Comparison of ENCODE assay signal across 8 mouse cellular contexts in the genomic region with DNA sequence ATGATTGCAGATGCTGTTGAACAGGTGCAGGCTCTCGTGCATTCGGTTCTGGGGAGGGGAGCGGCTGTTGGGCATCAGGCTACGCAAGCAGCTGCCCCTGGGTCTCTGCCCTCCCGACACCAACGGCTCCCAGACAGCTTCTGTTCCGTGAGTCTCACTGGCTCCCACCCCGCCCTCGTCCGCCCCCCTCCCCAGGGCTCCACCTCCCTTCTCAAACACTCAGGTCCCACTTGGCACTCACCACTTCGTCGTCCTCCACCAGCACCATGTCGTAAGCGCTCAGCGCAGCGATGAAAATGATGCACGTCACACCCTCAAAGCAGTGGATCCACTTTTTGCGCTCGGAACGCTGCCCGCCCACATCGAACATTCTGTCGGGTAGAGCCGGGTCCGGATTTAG. TPM values are rescaled to one million over a fixed set of nuclear protein-coding genes. Genes with fewer than 3 reads are reported as not detected.
DNase-seq lines count a peak whose midpoint lies in the region; ATAC-seq lines count a peak whose summit lies in the region.

No protein-coding gene starts in this region.

- DNase-seq in kidney, postnatal 10 days = no peak
- no peak for DNase-seq in urinary bladder, postnatal 10 days (ENCODE audit: low spot score)
- DNase-seq in cerebellum, postnatal 10 days = no peak
- no peak for DNase-seq in urinary bladder, postnatal 25 days (ENCODE audit: low spot score)

- 0 out of 2 replicates have a peak, but pooled peaks have one; percentile 5 for ATAC-seq in kidney, embryonic 14.5 days (ENCODE audit: low FRiP score, low TSS enrichment)
- peak; percentile 31; the same call in 1 of the 2 replicates for ATAC-seq in hindbrain, embryonic 15.5 days (ENCODE audit: low FRiP score, low read depth)
- ATAC-seq in midbrain, embryonic 12.5 days (ENCODE audit: low FRiP score, low read depth) = peak; percentile 42

- no peak overlapping the region for H3K27ac ChIP-seq in kidney, embryonic 14.5 days (ENCODE audit: low read depth, low read length)
- H3K27ac ChIP-seq in brown adipose tissue, adult 24 weeks (replicated peaks; ENCODE audit: low read depth, low read length) = no peak overlapping the region
- no peak overlapping the region for H3K27ac ChIP-seq in hindbrain, embryonic 15.5 days (replicated peaks)
- no peak overlapping the region for H3K27ac ChIP-seq in midbrain, embryonic 12.5 days (replicated peaks)

- WGBS in kidney, embryonic 14.5 days = 2% methylated on average over 24 of the region's 25 CpGs
- WGBS in hindbrain, embryonic 15.5 days = 1% methylated on average over 25 of the region's 25 CpGs
- 2% methylated on average over 25 of the region's 25 CpGs for WGBS in midbrain, embryonic 12.5 days

- H3K4me1 ChIP-seq in kidney, embryonic 14.5 days (ENCODE audit: control insufficient read depth, insufficient read depth, low read length) = peaks cover 11% of the 10 kb centered on the region; the same call in 1 of the 2 replicates
- H3K4me1 ChIP-seq in brown adipose tissue, adult 24 weeks (ENCODE audit: control insufficient read depth, insufficient read depth, insufficient read length, low read length) = 0 out of 2 replicates have a peak, but pooled peaks cover 2% of the 10 kb centered on the region
- H3K4me1 ChIP-seq in hindbrain, embryonic 15.5 days (replicated peaks) = peaks cover 23% of the 10 kb centered on the region
- H3K4me1 ChIP-seq in midbrain, embryonic 12.5 days = peaks cover 17% of the 10 kb centered on the region

- peaks cover 24% of the 10 kb centered on the region for H3K27me3 ChIP-seq in kidney, embryonic 14.5 days (ENCODE audit: control insufficient read depth, insufficient read depth, low read length)
- H3K27me3 ChIP-seq in hindbrain, embryonic 15.5 days = peaks cover 27% of the 10 kb centered on the region
- H3K27me3 ChIP-seq in midbrain, embryonic 12.5 days = peaks cover 44% of the 10 kb centered on the region

- H3K36me3 ChIP-seq in kidney, embryonic 14.5 days (ENCODE audit: control insufficient read depth, insufficient read depth, low read length) = no peaks in the 10 kb centered on the region
- no peaks in the 10 kb centered on the region for H3K36me3 ChIP-seq in hindbrain, embryonic 15.5 days
- no peaks in the 10 kb centered on the region for H3K36me3 ChIP-seq in midbrain, embryonic 12.5 days

- peak overlapping the region; percentile 40; the same call in 1 of the 2 replicates for H3K9ac ChIP-seq in kidney, embryonic 14.5 days (ENCODE audit: low read depth, low read length)
- peak overlapping the region; percentile 35 for H3K9ac ChIP-seq in hindbrain, embryonic 15.5 days
- peak overlapping the region; percentile 25 for H3K9ac ChIP-seq in midbrain, embryonic 12.5 days (replicated peaks)

- peak overlapping the region; percentile 54 for H3K4me2 ChIP-seq in kidney, embryonic 14.5 days (replicated peaks; ENCODE audit: low read depth, low read length)
- H3K4me2 ChIP-seq in hindbrain, embryonic 15.5 days = peak overlapping the region; percentile 70
- peak overlapping the region; percentile 59 for H3K4me2 ChIP-seq in midbrain, embryonic 12.5 days (replicated peaks)

- peak overlapping the region; percentile 26 for H3K4me3 ChIP-seq in kidney, embryonic 14.5 days (ENCODE audit: low read length)
- H3K4me3 ChIP-seq in brown adipose tissue, adult 24 weeks (ENCODE audit: insufficient read depth, low read depth, low read length) = peak overlapping the region; percentile 35
- peak overlapping the region; percentile 36 for H3K4me3 ChIP-seq in hindbrain, embryonic 15.5 days
- peak overlapping the region; percentile 36 for H3K4me3 ChIP-seq in midbrain, embryonic 12.5 days

- H3K9me3 ChIP-seq in kidney, embryonic 14.5 days (ENCODE audit: control insufficient read depth, low read length) = no peaks in the 10 kb centered on the region
- no peaks in the 10 kb centered on the region for H3K9me3 ChIP-seq in hindbrain, embryonic 15.5 days
- no peaks in the 10 kb centered on the region for H3K9me3 ChIP-seq in midbrain, embryonic 12.5 days

RNA-seq across cellular contexts. Expression of gene Gnat1, which starts 3.2 kb away (rescaled TPM):
- 4.7 and 5.3 TPM in 2 replicates for polyA plus RNA-seq in kidney, embryonic 14.5 days (2014; fragmentation: Nextera tagmentation; extraction: Ambion mirVana)
- not detected in 2 replicates for polyA plus RNA-seq in brown adipose tissue, adult 24 weeks (2012; ENCODE audit: insufficient read depth, insufficient read length, missing spikeins)
- 2.0 and 3.6 TPM in 2 replicates for polyA plus RNA-seq in hindbrain, embryonic 15.5 days (2015; fragmentation: Nextera tagmentation; extraction: Ambion mirVana)
- polyA plus RNA-seq in midbrain, embryonic 12.5 days (2016; fragmentation: Nextera tagmentation; extraction: Ambion mirVana) = 1.9 and 2.7 TPM in 2 replicates

RNA-seq across cellular contexts. Expression of gene Slc38a3, which starts 7.0 kb away (rescaled TPM):
- 4.8 and 6.5 TPM in 2 replicates for polyA plus RNA-seq in kidney, embryonic 14.5 days (2014; fragmentation: Nextera tagmentation; extraction: Ambion mirVana)
- 0.83 and 3.3 TPM in 2 replicates for polyA plus RNA-seq in brown adipose tissue, adult 24 weeks (2012; ENCODE audit: insufficient read depth, insufficient read length, missing spikeins)
- 41.4 and 43.3 TPM in 2 replicates for polyA plus RNA-seq in hindbrain, embryonic 15.5 days (2015; fragmentation: Nextera tagmentation; extraction: Ambion mirVana)
- polyA plus RNA-seq in midbrain, embryonic 12.5 days (2016; fragmentation: Nextera tagmentation; extraction: Ambion mirVana) = 13.9 and 14.8 TPM in 2 replicates

RNA-seq across cellular contexts. Expression of gene Sema3f, which starts 34.0 kb away (rescaled TPM):
- polyA plus RNA-seq in kidney, embryonic 14.5 days (2014; fragmentation: Nextera tagmentation; extraction: Ambion mirVana) = 32.4 and 38.4 TPM in 2 replicates
- polyA plus RNA-seq in brown adipose tissue, adult 24 weeks (2012; ENCODE audit: insufficient read depth, insufficient read length, missing spikeins) = 3.1 and 3.2 TPM in 2 replicates
- 14.0 and 18.5 TPM in 2 replicates for polyA plus RNA-seq in hindbrain, embryonic 15.5 days (2015; fragmentation: Nextera tagmentation; extraction: Ambion mirVana)
- polyA plus RNA-seq in midbrain, embryonic 12.5 days (2016; fragmentation: Nextera tagmentation; extraction: Ambion mirVana) = 30.6 and 33.7 TPM in 2 replicates

RNA-seq across cellular contexts. Expression of gene Gnai2, which starts 41.1 kb away (rescaled TPM):
- polyA plus RNA-seq in kidney, embryonic 14.5 days (2014; fragmentation: Nextera tagmentation; extraction: Ambion mirVana) = 386 and 445 TPM in 2 replicates
- 87.2 and 112 TPM in 2 replicates for polyA plus RNA-seq in brown adipose tissue, adult 24 weeks (2012; ENCODE audit: insufficient read depth, insufficient read length, missing spikeins)
- polyA plus RNA-seq in hindbrain, embryonic 15.5 days (2015; fragmentation: Nextera tagmentation; extraction: Ambion mirVana) = 332 and 343 TPM in 2 replicates
- 635 and 641 TPM in 2 replicates for polyA plus RNA-seq in midbrain, embryonic 12.5 days (2016; fragmentation: Nextera tagmentation; extraction: Ambion mirVana)
